Mouse (Mus musculus) c-Kit-positive CD71-negative TER-119-negative erythroid progenitor cells, embryonic 14.5 days (primary cell): ENCODE measurements around the gene Uqcc3.
"Not testable (repeated sequence)": the region's sequence is repeated elsewhere in the genome, so short reads cannot be mapped to it uniquely, and the experiment has no call there.

Experiments used
- DNase-seq: peaks from one replicate; pipeline ENCODE4 v3.0.0-alpha.2; 2013; ENCODE audit warnings: low read depth

Uqcc3 gene

GRCm38 (mm10) chr19:8850402-8850901 is 30.3 kb downstream of the Uqcc3 start, which contains the start of gene Lrrn4cl:
Gene Lrrn4cl (plus strand): TSS chr19:8850768.
- DNase-seq: no peak

- DNase-seq: no peak
These were observed 32.4 kb downstream of the Uqcc3 start for GRCm38 (mm10) chr19:8848356-8848755.

- peak; percentile 83 for DNase-seq
These were observed 36.2 kb downstream of the Uqcc3 start for GRCm38 (mm10) chr19:8844371-8845129.

- DNase-seq: no peak
These were observed 37.8 kb downstream of the Uqcc3 start for GRCm38 (mm10) chr19:8842961-8843360.

GRCm38 (mm10) chr19:8841012-8841411 is 39.7 kb downstream of the Uqcc3 start:
- DNase-seq: no peak

- no peak for DNase-seq
These were observed 40.6 kb downstream of the Uqcc3 start for GRCm38 (mm10) chr19:8839908-8840791.

GRCm38 (mm10) chr19:8839103-8839907 is 41.4 kb downstream of the Uqcc3 start, which contains the start of gene Gng3:
Gene Gng3 (minus strand): TSS chr19:8839194.
- DNase-seq: no peak

- no peak for DNase-seq
These were observed 42.5 kb downstream of the Uqcc3 start for GRCm38 (mm10) chr19:8838041-8838730.

GRCm38 (mm10) chr19:8837251-8837791 is 43.4 kb downstream of the Uqcc3 start, which contains the start of gene Bscl2:
Gene Bscl2 (plus strand): TSS chr19:8837467.
- DNase-seq: peak; percentile 73

GRCm38 (mm10) chr19:8836327-8836726 is 44.4 kb downstream of the Uqcc3 start:
- not testable (repeated sequence) for DNase-seq

GRCm38 (mm10) chr19:8832971-8833370 is 47.8 kb downstream of the Uqcc3 start:
- DNase-seq: no peak

GRCm38 (mm10) chr19:8831262-8831661 is 49.5 kb downstream of the Uqcc3 start:
- DNase-seq: no peak

- DNase-seq: no peak
These were observed 50.1 kb downstream of the Uqcc3 start for GRCm38 (mm10) chr19:8830664-8831063.
